Mouse (Mus musculus) brain, embryonic 14.5 days (tissue): ENCODE results near the gene Acy3.
"Not testable (repeated sequence)": the region's sequence is repeated elsewhere in the genome, so short reads cannot be mapped to it uniquely, and the experiment has no call there.

Experiments used
- CTCF ChIP-seq: fragments of 200-500 bp; IDR thresholded peaks from 2 replicates; pipeline ENCODE4 v1.5.1; 2012; ENCODE audit warnings: inconsistent platforms, mild to moderate bottlenecking, moderate library complexity, borderline replicate concordance; ENCODE audit not compliant: insufficient read depth, insufficient read length; ENCODE audit errors: extremely low read depth
- POLR2A ChIP-seq: fragments of 200-500 bp; IDR thresholded peaks from 2 replicates; pipeline ENCODE4 v1.6.1; 2012; ENCODE audit warnings: mild to moderate bottlenecking, inconsistent platforms, borderline replicate concordance; ENCODE audit not compliant: poor library complexity, insufficient read depth, insufficient read length, severe bottlenecking; ENCODE audit errors: extremely low read depth

GRCm38 (mm10) chr19:3974608-3975007 lies 11.8 kb upstream of the Acy3 start:
- not testable (repeated sequence) for TF ChIP-seq CTCF, POLR2A
